Mouse (Mus musculus) megakaryocyte-erythroid progenitor cell, adult 5 weeks (primary cell): ENCODE data around the gene Drd5. TPM values are rescaled to one million over a fixed set of nuclear protein-coding genes. Genes with fewer than 3 reads are reported as not detected.

Source experiments
- polyA plus RNA-seq: library from polyadenylated mRNA; stranded (reverse); fragments of >175 nt; gene quantifications from 2 replicates; pipeline ENCODE4 v1.2.3, GENCODE M21; 2012

The Drd5 gene
- not detected in 2 replicates for polyA plus RNA-seq

DNA sequence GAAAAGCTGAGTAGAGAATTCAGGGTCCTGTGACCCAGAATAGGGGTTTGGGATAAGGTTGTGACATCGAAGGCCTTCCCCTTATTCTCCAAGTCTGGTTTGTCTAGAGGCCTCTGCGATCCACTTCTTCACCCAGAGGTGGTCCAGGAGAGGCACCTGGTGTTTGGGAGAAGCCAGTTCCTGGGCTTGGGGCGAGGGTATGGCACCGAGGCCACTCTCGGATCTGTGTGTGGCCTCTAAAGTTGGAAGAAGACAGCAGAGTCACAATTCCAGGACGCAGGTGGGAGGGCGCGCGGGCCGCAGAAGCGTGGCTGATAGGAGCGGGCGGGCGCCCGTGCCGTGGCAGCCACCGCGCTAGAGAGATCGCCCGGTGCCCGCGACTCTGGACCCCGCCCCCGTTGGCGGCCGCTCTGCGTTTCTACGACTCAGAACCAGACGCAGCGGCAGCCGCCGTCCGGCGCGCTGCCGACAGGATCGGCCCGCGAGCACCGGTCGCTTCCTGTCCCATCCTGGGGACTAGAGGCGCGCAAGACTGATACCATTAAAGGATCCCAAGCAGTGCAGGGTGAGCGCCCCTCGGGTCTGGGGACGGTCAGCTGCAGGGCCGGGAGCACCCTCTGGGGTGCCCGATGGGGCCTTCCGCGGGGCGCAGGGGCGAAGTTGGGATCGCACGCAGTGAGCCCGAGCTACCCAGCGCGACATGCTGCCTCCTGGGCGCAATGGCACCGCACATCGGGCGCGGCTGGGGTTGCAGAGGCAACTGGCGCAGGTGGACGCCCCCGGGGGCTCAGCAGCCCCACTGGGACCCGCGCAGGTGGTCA is at the start of gene Drd5:
Gene Drd5, plus strand, starts transcription at position 402 of the 821 bp plus-strand sequence.

DNA sequence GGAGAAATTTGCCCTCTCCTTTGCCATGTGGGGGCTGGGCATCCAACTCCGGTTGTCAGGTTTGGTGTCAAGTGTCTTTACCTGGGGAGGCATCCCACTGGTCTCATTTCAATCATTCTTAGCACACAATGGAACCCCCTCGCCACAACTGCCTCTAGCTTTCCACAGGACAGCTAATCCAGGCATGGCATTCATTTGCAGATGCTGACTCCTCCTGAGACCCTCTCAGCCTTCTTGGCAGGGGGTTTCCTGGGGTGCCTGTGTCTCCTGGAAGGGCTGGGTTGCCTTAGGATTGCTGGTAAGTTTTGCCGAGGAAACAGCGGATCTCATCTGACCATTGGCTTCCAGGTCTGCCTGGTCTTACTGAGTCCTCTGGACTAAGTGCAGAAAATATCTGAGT is 43.4 kb upstream of the Drd5 start, which contains the start of gene Otop1:
Gene Otop1, plus strand, starts transcription at position 202 of the 400 bp plus-strand sequence.

Other genes starting within 250 kb of the Drd5 start
- 0.45 and 0.68 TPM in 2 replicates for gene Nsg1, start 159.5 kb upstream of the Drd5 start, polyA plus RNA-seq
- 6.8 and 10.0 TPM in 2 replicates for gene Zbtb49, start 98.9 kb upstream of the Drd5 start, polyA plus RNA-seq
- gene Lyar, start 98.9 kb upstream of the Drd5 start, polyA plus RNA-seq, result 103 and 160 TPM in 2 replicates
- 37.8 and 39.9 TPM in 2 replicates for gene Tmem128, start 59.2 kb upstream of the Drd5 start, polyA plus RNA-seq
- not detected in 2 replicates for gene Otop1, start 43.4 kb upstream of the Drd5 start, polyA plus RNA-seq
- gene Slc2a9, start 183.8 kb downstream of the Drd5 start, polyA plus RNA-seq, result 1.8 and 2.3 TPM in 2 replicates
- gene Wdr1, start 243.9 kb downstream of the Drd5 start, polyA plus RNA-seq, result 110 and 127 TPM in 2 replicates